Mouse (Mus musculus): ENCODE data around the gene Trappc1. TPM values are rescaled to one million over a fixed set of nuclear protein-coding genes. Genes with fewer than 3 reads are reported as not detected.

The Trappc1 gene
- polyA plus RNA-seq, 1 experiment from 2014 or later, result 131 TPM

- no peaks in the 10 kb centered on the region for H3K36me3 ChIP-seq (ENCODE audit: control insufficient read depth, insufficient read depth, low read length)
- H3K4me3 ChIP-seq (replicated peaks; ENCODE audit: low read length), result peak overlapping the region; percentile 2; the same call in 1 of the 2 replicates
- no peak for ATAC-seq (ENCODE audit: insufficient read depth, low FRiP score)
- H3K9ac ChIP-seq (ENCODE audit: low read length), result 0 out of 2 replicates have a peak overlapping the region, but pooled peaks have one; percentile 5
- H3K4me1 ChIP-seq (ENCODE audit: control insufficient read depth, insufficient read depth, low read length), result peaks cover 37% of the 10 kb centered on the region
- peak overlapping the region; percentile 40 for H3K4me2 ChIP-seq (ENCODE audit: low read depth, low read length)
- peak overlapping the region; percentile 89 for H3K27ac ChIP-seq (ENCODE audit: low read length)
- no peaks in the 10 kb centered on the region for H3K9me3 ChIP-seq (replicated peaks; ENCODE audit: control insufficient read depth, low read length)
- no peaks in the 10 kb centered on the region for H3K27me3 ChIP-seq (ENCODE audit: control insufficient read depth, insufficient read depth, low read length)
- 12% methylated on average over 9 of the region's 9 CpGs for WGBS
These were observed 47.0 kb downstream of the Trappc1 start for GRCm38 (mm10) chr11:69370817-69371215.

GRCm38 (mm10) chr11:69371601-69372000 is 47.8 kb downstream of the Trappc1 start:
- 52% methylated on average over 12 of the region's 12 CpGs for WGBS
- Histone ChIP-seq H3K9me3 (replicated peaks; ENCODE audit: control insufficient read depth, low read length) (no peaks in the 10 kb centered on the region), H3K4me3 (replicated peaks; ENCODE audit: low read length) (no peak overlapping the region), H3K4me1 (ENCODE audit: control insufficient read depth, insufficient read depth, low read length) (peaks cover 33% of the 10 kb centered on the region), H3K27ac (ENCODE audit: low read length) (peak overlapping the region; percentile 89), H3K36me3 (ENCODE audit: control insufficient read depth, insufficient read depth, low read length) (no peaks in the 10 kb centered on the region; the same call in 1 of the 2 replicates), H3K4me2 (ENCODE audit: low read depth, low read length) (peak overlapping the region; percentile 40; the same call in 1 of the 2 replicates), H3K27me3 (ENCODE audit: control insufficient read depth, insufficient read depth, low read length) (no peaks in the 10 kb centered on the region), H3K9ac (ENCODE audit: low read length) (peak overlapping the region; percentile 5; the same call in 1 of the 2 replicates)
- ATAC-seq (ENCODE audit: insufficient read depth, low FRiP score), result no peak

GRCm38 (mm10) chr11:69372056-69372779 is 48.4 kb downstream of the Trappc1 start:
- WGBS, result 36% methylated on average over 12 of the region's 12 CpGs
- no peaks in the 10 kb centered on the region; the same call in 1 of the 2 replicates for H3K36me3 ChIP-seq (ENCODE audit: control insufficient read depth, insufficient read depth, low read length)
- peaks cover 33% of the 10 kb centered on the region for H3K4me1 ChIP-seq (ENCODE audit: control insufficient read depth, insufficient read depth, low read length)
- no peaks in the 10 kb centered on the region for H3K9me3 ChIP-seq (replicated peaks; ENCODE audit: control insufficient read depth, low read length)
- H3K27me3 ChIP-seq (ENCODE audit: control insufficient read depth, insufficient read depth, low read length), result no peaks in the 10 kb centered on the region
- H3K4me3 ChIP-seq (replicated peaks; ENCODE audit: low read length), result no peak overlapping the region
- peak overlapping the region; percentile 27; the same call in 1 of the 2 replicates for H3K4me2 ChIP-seq (ENCODE audit: low read depth, low read length)
- H3K9ac ChIP-seq (ENCODE audit: low read length), result peak overlapping the region; percentile 5; the same call in 1 of the 2 replicates
- ATAC-seq (ENCODE audit: insufficient read depth, low FRiP score), result no peak
- H3K27ac ChIP-seq (ENCODE audit: low read length), result peak overlapping the region; percentile 89

GRCm38 (mm10) chr11:69372780-69373170 is 49.0 kb downstream of the Trappc1 start:
- ATAC-seq (ENCODE audit: insufficient read depth, low FRiP score), result no peak
- Histone ChIP-seq H3K4me3 (replicated peaks; ENCODE audit: low read length) (no peak overlapping the region), H3K9ac (ENCODE audit: low read length) (no peak overlapping the region), H3K36me3 (ENCODE audit: control insufficient read depth, insufficient read depth, low read length) (no peaks in the 10 kb centered on the region; the same call in 1 of the 2 replicates), H3K27ac (ENCODE audit: low read length) (peak overlapping the region; percentile 89), H3K4me1 (ENCODE audit: control insufficient read depth, insufficient read depth, low read length) (peaks cover 33% of the 10 kb centered on the region), H3K27me3 (ENCODE audit: control insufficient read depth, insufficient read depth, low read length) (no peaks in the 10 kb centered on the region), H3K9me3 (replicated peaks; ENCODE audit: control insufficient read depth, low read length) (no peaks in the 10 kb centered on the region), H3K4me2 (ENCODE audit: low read depth, low read length) (no peak overlapping the region)
- WGBS, result 54% methylated on average over 3 of the region's 3 CpGs

- H3K4me3 ChIP-seq (replicated peaks; ENCODE audit: low read length), result no peak overlapping the region
- H3K36me3 ChIP-seq (ENCODE audit: control insufficient read depth, insufficient read depth, low read length), result no peaks in the 10 kb centered on the region; the same call in 1 of the 2 replicates
- H3K4me2 ChIP-seq (ENCODE audit: low read depth, low read length), result no peak overlapping the region
- H3K9ac ChIP-seq (ENCODE audit: low read length), result peak overlapping the region; percentile 12; the same call in 1 of the 2 replicates
- H3K9me3 ChIP-seq (replicated peaks; ENCODE audit: control insufficient read depth, low read length), result no peaks in the 10 kb centered on the region
- no peak overlapping the region for H3K27ac ChIP-seq (ENCODE audit: low read length)
- H3K27me3 ChIP-seq (ENCODE audit: control insufficient read depth, insufficient read depth, low read length), result no peaks in the 10 kb centered on the region
- peaks cover 33% of the 10 kb centered on the region for H3K4me1 ChIP-seq (ENCODE audit: control insufficient read depth, insufficient read depth, low read length)
- no peak for ATAC-seq (ENCODE audit: insufficient read depth, low FRiP score)
- 86% methylated on average over 16 of the region's 16 CpGs for WGBS
These were observed 49.6 kb downstream of the Trappc1 start for GRCm38 (mm10) chr11:69373223-69373965.

Other genes starting within 250 kb of the Trappc1 start
- gene Vamp2, start 235.5 kb upstream of the Trappc1 start, polyA plus RNA-seq (2015; fragmentation: Nextera tagmentation; extraction: Ambion mirVana), result 79.9 and 88.5 TPM in 2 replicates
- 21.8 and 22.3 TPM in 2 replicates for gene Per1, start 228.8 kb upstream of the Trappc1 start, polyA plus RNA-seq (2015; fragmentation: Nextera tagmentation; extraction: Ambion mirVana)
- gene Hes7, start 203.6 kb upstream of the Trappc1 start, polyA plus RNA-seq (2015; fragmentation: Nextera tagmentation; extraction: Ambion mirVana), result 0.40 and 0.69 TPM in 2 replicates
- 0.27 and 0.61 TPM in 2 replicates for gene 9130213A22Rik, start 201.4 kb upstream of the Trappc1 start, polyA plus RNA-seq (2015; fragmentation: Nextera tagmentation; extraction: Ambion mirVana)
- gene Aloxe3, start 198.1 kb upstream of the Trappc1 start, polyA plus RNA-seq (2015; fragmentation: Nextera tagmentation; extraction: Ambion mirVana), result 2.0 and 5.4 TPM in 2 replicates
- gene Alox12b, start 167.0 kb upstream of the Trappc1 start, polyA plus RNA-seq (2015; fragmentation: Nextera tagmentation; extraction: Ambion mirVana), result 42.2 and 90.0 TPM in 2 replicates
- gene Alox8, start 126.1 kb upstream of the Trappc1 start, polyA plus RNA-seq (2015; fragmentation: Nextera tagmentation; extraction: Ambion mirVana), result 0.35 and 0.42 TPM in 2 replicates
- not detected in 2 replicates for gene Gucy2e, start 86.9 kb upstream of the Trappc1 start, polyA plus RNA-seq (2015; fragmentation: Nextera tagmentation; extraction: Ambion mirVana)
- 18.3 and 18.9 TPM in 2 replicates for gene Cntrob, start 205 bp upstream of the Trappc1 start, polyA plus RNA-seq (2015; fragmentation: Nextera tagmentation; extraction: Ambion mirVana)
- gene Kcnab3, start 2.3 kb downstream of the Trappc1 start, polyA plus RNA-seq (2015; fragmentation: Nextera tagmentation; extraction: Ambion mirVana), result 0.65 and 0.79 TPM in 2 replicates
- gene Rnf227, start 16.5 kb downstream of the Trappc1 start, polyA plus RNA-seq (2015; fragmentation: Nextera tagmentation; extraction: Ambion mirVana), result 11.8 TPM in 2 replicates
- gene Chd3, start 45.4 kb downstream of the Trappc1 start, polyA plus RNA-seq (2015; fragmentation: Nextera tagmentation; extraction: Ambion mirVana), result 48.5 and 55.4 TPM in 2 replicates
- 144 and 148 TPM in 2 replicates for gene Naa38, start 71.5 kb downstream of the Trappc1 start, polyA plus RNA-seq (2015; fragmentation: Nextera tagmentation; extraction: Ambion mirVana)
- gene Cyb5d1, start 71.7 kb downstream of the Trappc1 start, polyA plus RNA-seq (2015; fragmentation: Nextera tagmentation; extraction: Ambion mirVana), result 29.4 TPM in 2 replicates
- 26.4 and 28.7 TPM in 2 replicates for gene Tmem88, start 74.3 kb downstream of the Trappc1 start, polyA plus RNA-seq (2015; fragmentation: Nextera tagmentation; extraction: Ambion mirVana)
- gene Kdm6b, start 89.7 kb downstream of the Trappc1 start, polyA plus RNA-seq (2015; fragmentation: Nextera tagmentation; extraction: Ambion mirVana), result 21.2 and 21.4 TPM in 2 replicates
- 0.54 and 0.69 TPM in 2 replicates for gene Dnah2, start 225.1 kb downstream of the Trappc1 start, polyA plus RNA-seq (2015; fragmentation: Nextera tagmentation; extraction: Ambion mirVana)
- gene Efnb3, start 236.2 kb downstream of the Trappc1 start, polyA plus RNA-seq (2015; fragmentation: Nextera tagmentation; extraction: Ambion mirVana), result 7.2 and 7.3 TPM in 2 replicates

Data from stomach, embryonic 16.5 days (tissue).